Mouse (Mus musculus): ENCODE measurements around the gene Rps3. TPM values are rescaled to one million over a fixed set of nuclear protein-coding genes. Genes with fewer than 3 reads are reported as not detected.

Gene Rps3
- total RNA-seq, 4 experiments from 2014 or later, result 240 to 334 (median 272) TPM

- no peak for DNase-seq (ENCODE audit: low spot score in 2 of 2)
Observed at GRCm38 (mm10) chr7:99476558-99477114, 6.9 kb downstream of the Rps3 start.

DNA sequence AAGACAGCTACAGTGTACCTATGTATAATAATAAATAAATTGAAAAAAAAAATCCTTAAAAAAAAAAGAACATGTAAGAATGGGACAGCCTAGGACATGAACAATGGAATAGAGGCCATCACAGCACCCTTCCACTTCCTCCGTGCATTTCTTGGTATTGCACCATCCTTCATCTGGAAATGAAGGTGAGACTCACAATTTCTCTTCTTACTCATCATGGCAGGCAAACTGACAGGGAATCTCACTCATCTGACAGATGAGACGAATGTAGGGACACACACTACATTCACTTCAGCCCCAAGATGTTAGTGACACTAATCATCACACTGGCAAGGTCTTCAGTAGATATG lies 8.0 kb downstream of the Rps3 start:
- no peak for DNase-seq (ENCODE audit: low spot score in 2 of 2)

DNA sequence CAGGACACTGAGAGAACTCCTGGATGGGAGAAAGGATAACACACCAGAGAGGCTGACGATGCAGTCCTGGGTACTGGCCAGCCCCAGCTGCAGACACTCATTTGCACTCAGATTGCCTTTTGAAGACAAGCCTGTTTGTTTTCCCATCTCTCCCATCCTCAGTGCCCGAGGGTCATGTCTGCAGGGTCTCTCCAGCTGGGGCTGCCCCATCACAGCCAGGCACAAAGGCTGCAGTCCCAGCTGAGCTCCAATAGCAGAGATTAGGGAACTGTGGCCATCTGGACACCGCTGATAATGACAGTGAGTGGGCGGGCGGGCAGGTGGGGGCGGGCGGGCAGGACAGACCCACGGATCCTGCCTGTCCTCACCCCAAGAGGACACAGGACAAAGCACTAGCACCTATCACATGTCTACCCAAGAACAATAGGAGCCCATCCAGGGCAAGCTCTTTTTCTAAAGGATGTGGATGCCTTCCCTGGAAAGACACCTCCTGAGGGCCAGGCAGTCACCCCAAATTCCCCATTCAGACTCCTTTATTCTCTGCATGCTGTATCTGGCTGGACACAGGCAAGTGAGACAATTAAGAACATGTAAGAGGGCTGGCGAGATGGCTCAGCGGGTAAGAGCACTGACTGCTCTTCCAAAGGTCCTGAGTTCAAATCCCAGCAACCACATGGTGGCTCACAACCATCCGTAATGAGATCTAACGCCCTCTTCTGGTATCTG lies 8.5 kb downstream of the Rps3 start:
- DNase-seq (ENCODE audit: low spot score in 2 of 2), result no peak

- no peak for DNase-seq (ENCODE audit: low spot score in 2 of 2)
Observed at GRCm38 (mm10) chr7:99473638-99474407, 9.7 kb downstream of the Rps3 start.

GRCm38 (mm10) chr7:99471578-99471977 lies 12.0 kb downstream of the Rps3 start:
- DNase-seq (ENCODE audit: low spot score in 2 of 2), result no peak

- no peak for DNase-seq (ENCODE audit: low spot score in 2 of 2)
Observed at GRCm38 (mm10) chr7:99469680-99470405, 13.7 kb downstream of the Rps3 start.

DNA sequence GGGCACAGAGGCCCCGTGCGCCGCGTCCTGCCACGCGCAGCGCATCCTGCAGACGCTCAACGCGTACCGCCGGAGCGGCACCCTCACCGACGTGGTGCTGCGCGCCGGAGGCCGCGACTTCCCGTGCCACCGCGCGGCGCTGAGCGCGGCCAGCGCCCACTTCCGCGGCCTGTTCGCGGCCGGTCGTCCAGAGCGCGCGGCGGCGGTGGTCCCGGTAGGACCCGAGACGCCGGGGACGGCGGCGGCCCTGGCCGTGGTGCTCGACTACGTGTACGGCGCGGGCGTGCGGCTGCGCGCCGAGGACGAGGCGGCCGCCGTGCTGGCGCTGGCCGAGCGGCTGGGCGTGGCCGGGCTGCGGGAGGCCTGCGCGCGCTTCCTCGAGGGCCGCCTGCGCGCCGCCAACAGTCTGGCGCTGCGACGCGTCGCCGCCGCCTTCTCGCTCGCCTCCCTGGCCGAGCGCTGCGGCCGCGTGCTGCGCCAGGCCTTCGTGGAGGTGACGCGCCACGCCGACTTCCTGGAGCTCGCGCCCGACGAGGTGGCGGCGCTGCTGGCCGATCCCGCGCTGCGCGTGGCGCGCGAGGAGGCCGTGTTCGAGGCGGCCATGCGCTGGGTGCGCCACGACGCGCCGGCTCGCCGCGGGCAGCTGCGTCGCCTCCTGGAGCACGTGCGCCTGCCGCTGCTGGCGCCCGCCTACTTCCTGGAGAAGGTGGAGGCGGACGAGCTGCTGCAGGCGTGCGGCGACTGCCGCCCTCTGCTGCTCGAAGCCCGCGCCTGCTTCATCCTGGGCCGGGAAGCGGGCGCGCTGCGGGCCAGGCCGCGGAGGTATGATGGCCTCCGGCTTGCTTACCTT lies 15.0 kb downstream of the Rps3 start:
- DNase-seq (ENCODE audit: low spot score in 2 of 2), result peak in 1 of 2 experiments; percentile 78

- DNase-seq (ENCODE audit: low spot score in 2 of 2), result no peak
Observed at GRCm38 (mm10) chr7:99467916-99468282, 15.6 kb downstream of the Rps3 start.

- peak in 1 of 2 experiments; percentile 65 for DNase-seq (ENCODE audit: low spot score in 2 of 2)
Observed at GRCm38 (mm10) chr7:99465811-99466210, 17.7 kb downstream of the Rps3 start, which contains the start of gene Klhl35. TSS of gene Klhl35 (plus strand) at chr7:99466004.

GRCm38 (mm10) chr7:99463120-99463519 lies 20.4 kb downstream of the Rps3 start:
- no peak for DNase-seq (ENCODE audit: low spot score in 2 of 2)

DNA sequence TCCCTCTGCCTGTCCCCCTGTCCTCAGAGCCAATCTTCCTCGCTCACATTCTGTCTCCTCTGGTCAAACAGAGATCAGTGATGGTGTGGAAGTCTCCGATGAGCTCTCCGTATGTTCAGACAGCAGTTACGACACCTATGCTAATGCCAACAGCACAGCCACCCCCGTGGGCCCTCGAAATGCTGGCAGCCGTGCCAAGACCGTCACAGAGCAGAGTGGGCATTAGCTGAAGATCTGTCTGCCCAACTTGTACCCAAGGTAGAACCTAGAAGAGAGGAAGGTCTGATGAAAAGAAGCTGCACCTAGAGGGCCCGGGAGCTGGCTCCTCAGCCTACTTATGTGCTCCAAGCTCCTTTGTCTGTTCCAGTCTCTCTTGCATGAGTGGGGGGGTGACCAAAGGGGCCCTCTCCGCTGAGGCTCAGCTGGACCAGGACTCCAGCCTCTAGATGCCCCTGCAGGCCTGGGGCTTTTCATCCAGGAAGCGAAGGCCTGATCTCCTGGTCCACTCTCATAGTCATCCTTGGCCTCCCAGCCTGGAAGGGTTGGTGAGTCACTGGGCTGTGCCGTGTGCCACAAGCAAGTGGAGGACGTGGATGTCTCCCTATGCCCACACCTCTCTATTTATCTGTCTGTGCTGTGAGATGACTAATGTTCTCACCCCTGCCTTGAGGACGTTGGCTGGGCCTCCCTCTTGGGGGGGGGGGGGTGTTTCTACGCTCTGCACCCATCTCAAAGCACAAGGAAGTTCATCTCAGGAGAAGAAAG lies 23.5 kb downstream of the Rps3 start:
- peak in 1 of 2 experiments; percentile 64 for DNase-seq (ENCODE audit: low spot score in 2 of 2)

DNA sequence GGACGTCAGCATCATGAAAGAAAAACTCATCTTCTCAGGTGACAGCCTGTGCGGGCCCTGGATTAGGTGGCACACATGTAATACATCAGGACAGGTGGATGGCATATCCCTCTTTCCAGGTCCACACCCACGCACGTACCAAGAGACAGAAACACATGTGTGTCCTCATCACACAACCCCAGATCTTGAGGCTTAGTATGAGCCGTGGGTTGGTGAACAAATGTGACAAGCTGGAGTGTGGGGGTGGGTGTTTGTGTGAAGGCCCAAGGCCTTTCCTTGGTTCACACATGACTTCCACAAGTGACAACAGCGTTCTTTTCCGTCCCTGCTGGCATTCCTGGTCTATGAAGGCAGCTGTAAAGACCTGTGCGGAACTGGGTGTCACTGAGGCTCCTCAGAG lies 24.7 kb downstream of the Rps3 start:
- DNase-seq (ENCODE audit: low spot score in 2 of 2), result peak in 1 of 2 experiments; percentile 82

DNA sequence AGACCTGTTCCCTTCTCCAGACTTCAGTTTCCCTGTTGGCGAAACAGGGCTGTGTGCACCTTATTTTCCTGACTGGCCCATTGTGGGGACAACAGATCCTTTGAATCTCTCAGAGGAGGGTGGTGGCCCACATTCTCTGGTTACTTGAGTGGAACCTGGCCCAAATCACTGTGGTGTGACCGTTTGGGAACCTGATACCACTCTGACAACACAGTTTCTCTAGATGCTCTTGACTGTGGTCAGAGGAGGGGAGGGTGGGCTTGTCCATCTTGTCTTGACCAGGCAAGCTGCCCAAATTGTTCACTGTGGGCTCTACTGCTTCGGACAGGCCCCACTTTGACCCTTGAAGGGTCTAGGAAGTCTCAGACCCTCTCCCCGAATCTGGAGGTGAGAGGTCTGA lies 29.5 kb downstream of the Rps3 start:
- DNase-seq (ENCODE audit: low spot score in 2 of 2), result no peak

DNA sequence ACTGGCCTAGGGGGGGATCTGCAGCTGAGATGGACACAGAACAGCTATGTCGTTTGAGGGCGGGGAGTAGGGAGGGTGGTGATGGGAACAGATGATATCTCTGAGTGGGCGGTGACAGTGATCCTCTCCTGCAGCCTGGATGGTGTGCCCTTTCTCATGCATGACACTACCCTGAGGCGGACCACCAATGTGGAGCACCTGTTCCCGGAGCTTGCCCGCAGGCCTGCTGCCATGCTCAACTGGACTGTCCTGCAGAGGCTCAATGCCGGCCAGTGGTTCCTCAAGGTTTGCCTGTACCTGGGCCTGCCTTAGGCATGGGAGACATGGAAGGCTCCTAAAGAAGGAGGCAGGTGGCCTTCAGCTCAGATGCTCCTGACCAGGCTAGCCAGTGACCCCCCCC lies 30.7 kb downstream of the Rps3 start:
- no peak for DNase-seq (ENCODE audit: low spot score in 2 of 2)

- DNase-seq (ENCODE audit: low spot score in 2 of 2), result no peak
Observed at GRCm38 (mm10) chr7:99450703-99451102, 32.8 kb downstream of the Rps3 start.

- no peak for DNase-seq (ENCODE audit: low spot score in 2 of 2)
Observed at GRCm38 (mm10) chr7:99449751-99450150, 33.8 kb downstream of the Rps3 start.

- no peak for DNase-seq (ENCODE audit: low spot score in 2 of 2)
Observed at GRCm38 (mm10) chr7:99449063-99449462, 34.5 kb downstream of the Rps3 start.

DNA sequence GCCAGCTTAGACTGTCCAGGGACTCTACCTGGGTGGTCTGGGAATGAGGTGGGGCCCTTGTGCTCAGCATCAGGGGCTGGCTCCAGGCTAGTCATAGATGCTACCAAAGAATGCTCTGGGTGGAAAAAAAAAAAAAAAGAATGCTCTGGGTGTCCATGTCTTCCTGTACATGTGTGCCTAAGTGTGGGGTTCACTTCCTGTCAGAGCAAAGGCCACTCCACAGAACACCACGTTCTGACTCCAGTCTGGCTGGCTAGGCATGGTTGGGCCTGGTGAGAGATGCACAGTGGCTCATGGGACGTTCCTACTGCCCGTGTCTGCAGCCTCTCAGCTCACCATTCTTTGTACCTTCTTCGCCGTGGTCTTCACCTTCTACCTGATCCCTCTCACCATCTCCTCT lies 34.9 kb downstream of the Rps3 start:
- DNase-seq (ENCODE audit: low spot score in 2 of 2), result no peak

DNA sequence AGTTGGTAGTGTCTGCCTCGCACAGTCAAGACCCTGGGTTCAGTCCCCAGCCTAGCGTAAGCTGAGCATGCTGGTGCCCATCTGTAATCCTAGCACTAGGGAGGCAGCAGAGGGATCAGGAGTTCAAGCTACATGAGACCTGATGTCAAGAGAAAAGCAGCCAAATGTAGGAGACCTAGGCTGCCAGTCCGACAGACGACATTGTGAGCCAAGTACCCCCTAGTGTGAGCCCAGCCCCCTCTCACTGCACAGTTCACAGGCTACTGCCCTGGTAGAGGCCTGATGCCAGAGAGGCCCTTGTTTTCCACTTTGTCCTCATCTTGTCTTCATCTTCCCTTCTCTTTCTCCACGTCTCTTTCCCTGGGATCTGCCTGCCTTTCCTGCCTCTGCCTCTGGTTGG lies 36.2 kb downstream of the Rps3 start:
- no peak for DNase-seq (ENCODE audit: low spot score in 2 of 2)

- DNase-seq (ENCODE audit: low spot score in 2 of 2), result no peak
Observed at GRCm38 (mm10) chr7:99445833-99446232, 37.7 kb downstream of the Rps3 start.

All from left cerebral cortex, adult 8-10 months (tissue).